Mouse (Mus musculus) cortical plate, adult 2 months (tissue): ENCODE measurements around the gene Gspt2. TPM values are rescaled to one million over a fixed set of nuclear protein-coding genes. Genes with fewer than 3 reads are reported as not detected.
"Not testable (repeated sequence)": the region's sequence is repeated elsewhere in the genome, so short reads cannot be mapped to it uniquely, and the experiment has no call there.

Source experiments
- H3K27ac ChIP-seq: fragments of 200-500 bp; 2 replicates; pipeline ENCODE4 v1.5.1; 2012; ENCODE audit warnings: low read length, control low read depth, inconsistent platforms; ENCODE audit not compliant: insufficient read depth
- H3K4me1 ChIP-seq: fragments of 200-500 bp; 2 replicates; pipeline ENCODE4 v1.6.1; 2011; ENCODE audit warnings: low read length; ENCODE audit not compliant: control insufficient read depth, insufficient read depth
- H3K4me3 ChIP-seq: fragments of 200-500 bp; 2 replicates; pipeline ENCODE4 v1.5.1; 2011; ENCODE audit warnings: mild to moderate bottlenecking, low read length, control low read depth; ENCODE audit not compliant: insufficient read depth
- CTCF ChIP-seq: fragments of 200-500 bp; IDR thresholded peaks from 2 replicates; pipeline ENCODE4 v1.5.1; 2011; ENCODE audit warnings: mild to moderate bottlenecking, control low read depth, low read length; ENCODE audit not compliant: insufficient read depth; ENCODE audit errors: extremely low read depth
- POLR2A ChIP-seq: fragments of 200-500 bp; IDR thresholded peaks from 2 replicates; pipeline ENCODE4 v1.6.1; 2011; ENCODE audit warnings: mild to moderate bottlenecking, low read length, control low read depth; ENCODE audit not compliant: insufficient read depth; ENCODE audit errors: extremely low read depth
- polyA plus RNA-seq: library from polyadenylated mRNA; depleted of rRNA; stranded (reverse); fragments of >200 nt; gene quantifications from 2 replicates; pipeline ENCODE4 v1.2.3, GENCODE M21; 2012; rRNA removed

Gene Gspt2
- 26.0 and 26.8 TPM in 2 replicates for polyA plus RNA-seq

DNA sequence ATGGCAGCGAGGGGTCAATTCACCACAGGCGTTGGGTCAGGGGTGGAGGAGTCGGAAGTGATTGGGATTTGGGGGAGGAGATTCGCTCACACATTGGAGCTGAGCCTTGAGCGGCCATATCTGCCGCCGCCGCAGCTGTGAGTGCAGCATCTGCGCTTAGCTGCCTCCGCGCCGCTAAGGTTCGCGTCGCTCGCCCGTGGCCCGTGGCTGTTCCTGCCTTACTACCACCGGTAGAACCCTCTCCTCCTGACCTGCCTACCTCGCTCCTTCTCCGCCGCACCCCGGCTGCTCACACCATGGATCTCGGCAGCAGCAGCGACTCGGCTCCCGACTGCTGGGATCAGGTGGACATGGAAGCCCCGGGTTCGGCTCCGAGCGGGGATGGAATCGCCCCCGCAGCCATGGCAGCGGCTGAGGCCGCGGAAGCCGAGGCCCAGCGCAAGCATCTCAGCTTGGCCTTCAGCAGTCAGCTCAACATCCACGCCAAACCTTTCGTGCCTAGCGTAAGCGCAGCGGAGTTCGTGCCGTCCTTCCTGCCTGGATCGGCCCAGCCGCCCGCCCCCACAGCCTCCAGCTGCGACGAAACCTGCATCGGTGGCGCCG is at the start of gene Gspt2:
Gene Gspt2 (plus strand): TSS at position 109 of the 603 bp plus-strand sequence.
- TF ChIP-seq POLR2A (peak; percentile 76; the same call in 1 of the 2 replicates), CTCF (no peak)
- H3K4me1 ChIP-seq = peaks cover 2% of the 10 kb centered on the region; the same call in 1 of the 2 replicates
- H3K4me3 ChIP-seq = peak within 1 kb of the TSS; percentile 91
- peak within 1 kb of the TSS; percentile 52; the same call in 1 of the 2 replicates for H3K27ac ChIP-seq

DNA sequence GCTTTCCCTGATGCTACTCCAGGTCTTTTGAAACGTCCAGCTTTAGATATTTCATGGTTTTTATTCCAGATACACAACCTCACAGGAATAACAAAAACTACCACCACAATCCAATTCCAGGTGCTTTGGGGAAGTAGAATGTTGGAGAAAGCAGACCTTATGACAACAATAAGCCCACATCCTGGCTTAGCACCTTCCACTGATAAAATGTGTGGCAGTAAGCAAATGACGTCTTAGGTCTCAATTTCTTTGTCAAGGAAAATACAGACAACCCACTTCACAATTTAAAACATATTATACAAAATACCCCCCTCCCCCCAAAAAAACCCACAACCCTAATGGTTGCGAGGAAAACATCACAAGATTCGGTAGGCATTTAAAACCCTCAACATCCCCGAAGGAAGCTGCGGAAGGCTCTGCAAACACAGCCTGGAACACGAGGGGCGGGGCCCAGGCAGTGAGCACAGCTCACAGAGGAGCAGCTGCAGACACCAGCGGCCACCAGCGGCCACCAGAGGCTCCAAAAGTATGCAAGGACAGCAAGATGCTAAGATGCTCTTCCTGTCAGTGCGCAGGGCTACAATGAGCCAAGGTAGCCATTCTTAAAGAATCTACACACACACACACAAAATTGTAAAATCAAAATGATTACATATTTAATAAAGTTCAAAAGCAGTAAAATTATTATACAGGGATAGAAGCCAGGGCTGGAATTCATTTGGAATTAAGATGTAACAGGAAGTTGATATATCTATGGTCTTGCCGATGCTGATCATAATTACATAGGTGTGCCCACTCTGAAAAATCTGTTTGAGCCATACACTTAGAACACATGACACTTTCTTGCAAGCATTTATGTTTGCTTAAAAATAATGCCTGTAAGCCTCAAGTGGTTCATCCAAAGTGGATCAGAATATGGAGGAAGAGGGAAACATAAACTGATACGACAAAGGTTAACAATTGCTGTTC is 10.8 kb upstream of the Gspt2 start:
- no peak overlapping the region for H3K27ac ChIP-seq
- no peak overlapping the region for H3K4me3 ChIP-seq
- no peak for TF ChIP-seq POLR2A
- peak; percentile 37; the same call in 1 of the 2 replicates for TF ChIP-seq CTCF
- no peaks in the 10 kb centered on the region for H3K4me1 ChIP-seq

DNA sequence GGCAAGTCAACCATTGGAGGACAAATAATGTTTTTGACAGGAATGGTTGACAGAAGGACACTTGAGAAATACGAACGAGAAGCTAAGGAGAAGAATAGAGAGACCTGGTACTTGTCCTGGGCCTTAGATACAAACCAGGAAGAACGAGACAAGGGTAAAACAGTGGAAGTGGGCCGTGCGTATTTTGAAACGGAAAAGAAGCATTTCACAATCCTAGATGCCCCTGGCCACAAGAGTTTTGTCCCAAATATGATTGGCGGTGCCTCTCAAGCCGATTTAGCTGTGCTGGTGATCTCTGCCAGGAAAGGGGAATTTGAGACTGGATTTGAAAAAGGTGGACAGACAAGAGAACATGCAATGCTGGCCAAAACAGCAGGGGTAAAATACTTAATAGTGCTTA is 1.0 kb downstream of the Gspt2 start:
- TF ChIP-seq POLR2A = no peak
- no peak for TF ChIP-seq CTCF
- H3K27ac ChIP-seq = no peak overlapping the region
- H3K4me3 ChIP-seq = peak overlapping the region; percentile 91
- peaks cover 2% of the 10 kb centered on the region; the same call in 1 of the 2 replicates for H3K4me1 ChIP-seq

- Histone ChIP-seq H3K27ac (no peak overlapping the region), H3K4me1 (no peaks in the 10 kb centered on the region), H3K4me3 (no peak overlapping the region)
- TF ChIP-seq CTCF (no peak), POLR2A (no peak)
Observed at GRCm38 (mm10) chrX:94648541-94648940, 12.7 kb downstream of the Gspt2 start.

GRCm38 (mm10) chrX:94657734-94658133 is 21.9 kb downstream of the Gspt2 start:
- no peak overlapping the region for H3K4me3 ChIP-seq
- no peaks in the 10 kb centered on the region for H3K4me1 ChIP-seq
- TF ChIP-seq POLR2A (no peak), CTCF (no peak)
- H3K27ac ChIP-seq = no peak overlapping the region

GRCm38 (mm10) chrX:94670814-94671213 is 34.9 kb downstream of the Gspt2 start:
- TF ChIP-seq CTCF = no peak
- H3K27ac ChIP-seq = no peak overlapping the region
- H3K4me1 ChIP-seq = no peaks in the 10 kb centered on the region
- H3K4me3 ChIP-seq = no peak overlapping the region

DNA sequence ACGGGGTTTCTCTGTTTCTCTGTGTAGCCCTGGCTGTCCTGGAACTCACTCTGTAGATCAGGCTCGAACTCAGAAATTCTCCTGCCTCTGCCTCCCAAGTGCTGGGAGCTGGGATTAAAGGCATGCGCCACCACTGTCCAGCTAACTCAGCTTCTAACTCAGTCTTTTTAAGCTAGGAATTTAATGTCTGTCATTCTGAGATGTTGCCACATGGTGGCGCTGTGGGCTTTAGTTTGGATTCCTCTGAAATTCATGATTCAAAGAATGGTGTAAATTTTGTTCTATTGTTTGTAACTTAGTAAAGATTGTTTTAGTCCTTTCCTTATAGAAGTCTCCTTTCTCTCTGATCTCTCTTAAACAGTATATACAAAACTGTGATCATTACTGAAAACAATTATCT is 39.1 kb downstream of the Gspt2 start:
- Histone ChIP-seq H3K4me3 (no peak overlapping the region), H3K4me1 (no peaks in the 10 kb centered on the region), H3K27ac (no peak overlapping the region)
- TF ChIP-seq POLR2A (no peak), CTCF (peak; percentile 30; the same call in 1 of the 2 replicates)

- not testable (repeated sequence) for H3K27ac ChIP-seq, H3K4me1 ChIP-seq, H3K4me3 ChIP-seq
Observed at GRCm38 (mm10) chrX:94681581-94681980, 45.7 kb downstream of the Gspt2 start.

DNA sequence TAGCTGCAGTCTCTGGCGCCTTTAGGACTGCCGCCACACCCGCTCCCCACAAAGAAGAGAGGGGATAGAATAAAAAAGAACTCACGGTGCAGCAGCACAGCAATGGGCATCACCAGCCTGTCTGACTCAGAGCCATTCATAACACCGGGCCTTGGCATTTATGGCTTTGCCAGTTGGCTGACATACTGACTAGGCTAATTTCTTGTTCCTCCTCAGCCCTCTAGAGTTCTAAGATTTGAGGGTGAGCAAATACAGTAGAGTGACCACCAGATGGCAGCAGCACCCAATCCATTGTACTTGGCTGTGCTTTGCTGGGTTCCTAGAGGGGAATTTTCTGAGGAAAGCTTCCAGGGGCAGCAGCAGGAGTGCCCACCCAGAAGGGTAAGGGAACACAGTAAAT is 53.7 kb downstream of the Gspt2 start:
- H3K27ac ChIP-seq, H3K4me1 ChIP-seq, H3K4me3 ChIP-seq: not testable (repeated sequence)

Other genes with a start within 250 kb of the Gspt2 start
- gene Maged1, start 93.9 kb upstream of the Gspt2 start, polyA plus RNA-seq = 420 and 423 TPM in 2 replicates
- gene Zxdb, start 88.5 kb downstream of the Gspt2 start, polyA plus RNA-seq = 11.3 and 11.4 TPM in 2 replicates